Mouse (Mus musculus): Measurements from ENCODE around the gene Slc36a3.
A peak's percentile ranks its signal among the peaks of the same experiment; 100 is the strongest.

Gene Slc36a3

DNA sequence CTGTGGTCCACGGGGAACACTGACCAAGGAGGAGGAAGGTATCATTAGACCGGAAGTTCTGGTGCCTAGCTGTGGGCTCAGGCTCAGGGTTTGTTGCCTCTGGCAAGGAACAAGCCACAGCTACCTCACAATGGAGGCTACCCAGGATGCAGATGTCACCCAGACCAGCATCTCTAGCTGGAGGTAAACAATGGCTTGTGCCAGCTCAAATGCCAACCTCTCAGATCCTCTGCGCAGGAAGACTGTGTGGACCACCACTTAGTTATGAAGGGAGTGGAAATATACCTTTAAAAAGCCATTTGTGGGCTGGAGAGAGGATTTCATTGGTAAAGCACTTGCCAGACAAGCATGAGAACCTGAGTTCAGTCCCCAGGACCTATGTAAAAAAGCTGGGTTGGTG, at the start of gene Slc36a3:
TSS of gene Slc36a3 (minus strand) at position 101 of the 400 bp plus-strand sequence.
- no peak for DNase-seq

DNA sequence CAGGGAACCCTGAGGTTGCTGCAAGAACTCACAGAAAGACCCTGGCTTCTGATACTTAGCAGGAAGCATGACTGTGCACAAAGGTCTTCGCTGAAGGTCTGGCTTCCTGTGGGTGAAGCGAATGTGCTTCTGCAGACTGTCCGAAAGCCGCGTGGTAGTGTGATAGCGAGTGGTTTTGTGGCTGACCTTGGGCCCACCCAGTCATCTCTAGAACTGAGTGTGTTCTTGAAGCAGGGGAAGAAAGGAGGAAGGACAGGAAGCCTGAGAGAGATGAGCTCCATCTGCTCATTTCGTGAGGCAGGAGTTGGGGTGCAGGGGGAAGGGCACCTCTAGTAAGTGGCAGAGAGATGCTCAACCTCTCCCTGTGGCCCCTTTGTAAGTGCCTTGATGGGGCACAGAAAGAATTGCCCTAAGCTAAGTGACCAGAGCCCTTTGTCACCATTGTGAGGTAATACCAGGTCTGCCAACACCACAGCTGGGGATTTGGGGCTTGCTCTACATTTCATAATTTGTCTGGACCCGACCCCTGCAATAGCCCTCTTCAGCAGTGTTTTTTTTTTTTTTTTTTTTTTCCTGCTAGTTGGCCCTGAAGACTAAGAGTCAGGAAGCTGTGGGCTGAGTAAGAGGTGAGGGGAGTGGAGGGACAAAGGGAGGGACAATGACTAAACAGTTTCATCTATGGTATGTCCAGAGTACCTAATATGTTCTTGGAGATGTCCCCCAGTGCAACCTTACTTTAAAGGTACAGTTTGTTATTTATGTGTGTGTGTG, 46.4 kb upstream of the Slc36a3 start:
- no peak for DNase-seq

DNA sequence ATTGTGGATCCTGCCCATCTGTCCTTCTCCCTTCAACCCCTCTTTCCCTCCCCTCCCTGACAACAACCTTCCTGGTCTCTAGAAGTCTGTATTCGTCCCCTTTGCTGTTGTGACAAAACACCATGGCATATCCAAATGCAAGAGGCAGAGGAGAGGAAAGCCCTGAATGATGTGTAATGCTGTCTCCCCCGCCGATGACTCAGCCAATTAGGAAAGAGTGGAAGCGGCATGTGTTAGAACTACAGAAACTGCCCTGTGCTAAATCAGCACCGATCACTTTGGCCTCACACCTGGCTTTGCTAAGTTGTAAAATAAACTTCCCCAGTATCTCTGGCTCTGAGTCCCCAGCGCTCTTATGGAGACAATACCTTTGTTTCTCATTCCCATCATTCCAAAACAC, 45.6 kb upstream of the Slc36a3 start:
- DNase-seq = no peak

DNA sequence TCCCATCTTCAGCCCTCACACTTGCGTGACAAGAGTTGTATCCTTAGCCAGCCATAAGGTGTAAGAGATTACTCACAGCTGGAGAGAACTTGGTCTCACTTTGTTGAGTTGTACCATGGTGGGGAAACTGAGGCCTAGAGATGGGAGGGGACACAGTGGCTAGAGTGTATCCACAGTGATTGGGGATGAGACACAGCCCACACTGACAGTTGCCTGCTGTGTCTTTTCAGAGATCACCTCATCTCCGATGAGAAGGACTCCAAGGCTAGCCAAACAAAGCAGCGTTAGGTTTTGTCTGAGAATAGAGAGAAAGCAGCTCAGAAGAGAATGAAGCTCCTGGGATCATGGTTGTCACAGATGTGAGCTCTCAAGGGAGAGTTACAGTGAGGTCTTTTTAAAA, 38.7 kb upstream of the Slc36a3 start:
- peak; percentile 22 to 31 for DNase-seq

DNA sequence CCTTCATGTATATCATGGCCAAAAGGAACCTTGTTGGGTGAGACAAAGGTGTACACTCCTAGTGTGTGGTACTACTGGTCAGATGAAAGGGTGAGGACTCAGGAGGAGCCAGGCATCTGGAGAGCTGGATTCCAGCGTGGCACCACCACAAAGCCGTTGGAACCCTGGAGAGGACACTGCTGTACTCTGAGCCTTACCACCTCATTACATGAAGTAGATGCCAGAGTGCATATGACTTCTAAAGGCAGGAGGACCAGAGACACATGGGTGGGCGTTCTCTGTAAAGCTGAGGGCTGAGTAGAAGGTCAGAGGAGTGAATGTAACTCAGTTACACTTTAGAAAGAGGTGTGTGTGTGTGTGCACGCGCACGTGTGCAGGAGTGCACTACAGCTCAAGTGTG, 36.3 kb upstream of the Slc36a3 start:
- DNase-seq = no peak

DNA sequence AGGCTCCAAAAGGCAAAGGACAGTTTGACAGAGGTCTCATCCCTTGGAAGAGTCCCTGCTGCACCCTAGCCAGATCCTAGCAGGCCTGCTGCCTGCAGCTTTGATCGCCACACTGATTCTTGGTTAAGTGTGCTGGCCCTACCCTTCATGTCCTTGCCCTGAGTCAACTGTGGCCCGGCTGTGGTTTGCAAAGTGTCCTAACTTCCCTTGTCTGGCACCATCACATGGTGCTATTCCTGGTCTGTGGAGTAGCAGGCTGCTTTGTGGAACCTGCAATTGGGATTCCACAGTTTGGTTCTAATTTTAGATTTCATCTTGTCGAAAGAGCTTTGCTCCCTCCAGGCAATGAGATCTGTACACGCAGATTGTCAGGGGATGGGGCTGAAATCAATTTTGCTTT, 35.8 kb upstream of the Slc36a3 start:
- no peak for DNase-seq

DNA sequence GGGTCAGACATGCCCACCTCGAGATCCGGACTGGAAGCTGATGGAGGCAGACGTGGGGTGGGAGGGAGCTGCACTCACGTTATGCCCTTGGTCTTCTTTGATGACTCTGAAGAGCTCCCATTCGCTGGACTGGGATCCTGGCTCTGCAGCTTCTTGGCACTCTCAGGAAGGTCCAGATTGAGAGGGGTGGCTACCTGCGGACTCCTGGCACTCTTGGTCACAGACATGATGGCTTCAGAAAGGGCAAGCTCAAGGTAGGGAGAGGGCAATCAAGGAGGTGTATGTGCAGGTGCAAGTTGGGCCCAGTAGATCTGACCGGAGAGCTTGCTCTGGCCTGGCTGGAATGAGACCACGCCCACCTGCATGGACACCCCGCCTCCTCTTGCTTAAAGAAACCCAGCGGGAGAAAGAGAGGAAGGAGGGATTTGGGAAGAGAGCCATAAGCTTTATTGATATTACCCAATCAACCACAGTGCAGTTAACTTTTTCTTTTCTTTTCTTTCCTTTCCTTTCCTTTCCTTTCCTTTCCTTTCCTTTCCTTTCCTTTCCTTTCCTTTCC, 33.3 kb upstream of the Slc36a3 start, which contains the start of gene Slc36a2:
TSS of gene Slc36a2 (minus strand) at position 345 of the 559 bp plus-strand sequence.
- DNase-seq = peak; percentile 72 to 76

DNA sequence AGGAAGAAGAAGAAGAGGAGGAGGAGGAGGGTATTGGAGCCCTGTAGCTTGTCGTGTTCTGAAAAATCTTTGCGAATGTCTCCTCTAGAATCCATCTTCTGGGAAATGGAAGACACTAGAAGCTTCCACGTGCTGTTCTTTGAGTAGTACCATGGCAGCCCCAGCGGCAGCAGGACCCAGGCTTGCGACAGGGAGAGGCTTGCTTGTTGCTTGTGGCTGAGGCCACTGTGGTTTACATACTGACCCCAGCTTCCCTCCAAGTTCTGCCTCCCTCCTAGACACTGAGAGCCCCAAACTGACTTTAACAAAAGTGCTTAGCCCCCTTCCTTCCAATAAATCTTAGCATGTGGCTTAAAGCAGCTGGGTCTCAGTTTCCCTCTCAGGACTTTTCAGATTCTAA, 32.7 kb upstream of the Slc36a3 start:
- DNase-seq = no peak

DNA sequence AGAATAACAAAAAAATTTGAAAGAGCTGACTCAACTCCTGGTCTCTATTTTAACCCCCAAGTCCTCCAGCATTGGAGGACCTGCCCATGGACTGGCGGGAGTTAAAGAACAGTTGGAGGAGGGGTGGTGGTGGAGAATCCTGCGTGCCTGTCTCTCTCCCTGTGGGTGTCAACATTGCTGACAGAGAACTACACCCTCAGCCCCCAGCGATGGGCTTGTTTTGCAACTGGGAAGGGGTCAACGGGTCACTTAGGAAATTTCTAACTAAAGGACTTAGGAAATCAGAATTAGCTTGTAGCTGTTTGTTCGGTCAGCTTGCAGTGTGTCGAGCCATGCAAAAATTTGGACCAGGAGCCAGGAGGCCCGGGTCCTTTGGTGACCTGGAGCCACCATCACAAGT, 31.6 kb upstream of the Slc36a3 start:
- DNase-seq = peak; percentile 31 to 62

DNA sequence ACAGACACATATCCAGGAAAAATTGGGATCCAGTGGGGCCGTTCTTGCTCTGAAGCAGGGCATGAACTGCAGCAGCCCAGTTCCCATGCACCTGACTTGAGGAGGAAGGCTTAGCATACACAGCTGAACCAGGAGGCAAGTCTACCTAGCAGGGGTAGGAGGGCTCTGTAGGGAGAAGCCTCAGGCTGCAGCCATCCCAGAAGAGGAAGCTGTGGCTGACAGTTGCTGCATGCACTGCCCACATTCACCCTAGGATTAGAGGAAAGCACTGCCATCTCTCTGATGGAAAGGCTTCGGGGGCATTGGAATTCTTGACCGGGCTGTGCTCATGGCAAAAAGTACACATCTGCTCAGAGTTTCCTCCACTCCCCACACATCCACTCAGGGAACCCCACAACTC, 28.3 kb upstream of the Slc36a3 start:
- no peak for DNase-seq

DNA sequence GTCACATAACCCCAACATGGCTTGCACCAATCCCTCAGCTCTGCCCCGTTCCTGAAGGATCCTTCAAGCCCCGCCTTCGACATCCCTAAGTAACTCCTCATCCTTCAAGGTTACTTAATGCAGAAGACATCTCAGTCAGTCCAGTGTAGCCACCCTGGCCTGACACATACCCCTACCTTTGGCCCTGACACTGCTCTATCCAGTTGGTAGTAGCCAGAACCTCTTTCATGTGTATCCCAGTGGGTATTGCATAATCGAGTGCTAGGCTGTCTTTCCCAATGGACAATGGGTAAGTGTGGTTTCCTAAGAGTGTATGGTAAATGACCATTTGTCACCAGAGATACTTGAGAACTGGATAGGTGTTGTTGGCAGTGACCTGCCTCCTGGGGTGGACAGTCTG, 27.3 kb upstream of the Slc36a3 start:
- no peak for DNase-seq

DNA sequence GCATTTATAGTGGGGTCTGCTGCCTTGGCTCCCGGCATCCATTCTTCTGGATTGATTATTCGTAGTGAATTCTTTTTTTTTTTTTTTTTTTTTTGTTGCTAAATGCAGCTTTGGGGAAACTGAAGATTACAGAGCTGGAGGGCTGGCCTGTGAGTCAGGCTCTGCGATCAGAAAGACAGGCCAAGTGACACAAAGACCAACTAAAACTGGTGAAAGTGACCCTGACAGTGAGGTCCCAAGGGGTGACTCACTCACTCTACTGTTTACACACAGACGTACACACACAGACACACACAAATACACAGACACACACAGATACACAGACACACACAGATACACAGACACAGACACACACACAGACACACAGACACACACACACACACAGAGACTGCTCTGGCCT, 19.0 kb upstream of the Slc36a3 start:
- DNase-seq = no peak

DNA sequence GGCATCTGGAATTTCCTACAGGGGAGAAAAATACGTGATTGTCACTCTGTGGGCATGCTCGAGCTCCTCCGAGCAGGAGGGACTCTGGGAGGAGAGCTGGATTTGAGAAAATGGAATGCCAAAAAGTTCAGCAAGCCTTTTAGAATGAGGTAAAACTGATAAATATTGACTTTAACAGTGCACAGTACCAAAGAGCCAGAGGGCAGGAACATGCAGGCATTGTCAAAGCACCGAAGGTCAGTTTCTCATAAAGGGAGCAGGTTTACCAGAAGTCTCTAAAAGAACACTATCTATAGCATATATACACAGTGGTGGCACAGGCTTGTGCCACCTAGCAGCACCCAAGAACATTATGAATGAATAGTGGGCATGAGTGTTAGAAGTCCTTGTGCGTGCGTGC, 17.4 kb upstream of the Slc36a3 start:
- DNase-seq = no peak

DNA sequence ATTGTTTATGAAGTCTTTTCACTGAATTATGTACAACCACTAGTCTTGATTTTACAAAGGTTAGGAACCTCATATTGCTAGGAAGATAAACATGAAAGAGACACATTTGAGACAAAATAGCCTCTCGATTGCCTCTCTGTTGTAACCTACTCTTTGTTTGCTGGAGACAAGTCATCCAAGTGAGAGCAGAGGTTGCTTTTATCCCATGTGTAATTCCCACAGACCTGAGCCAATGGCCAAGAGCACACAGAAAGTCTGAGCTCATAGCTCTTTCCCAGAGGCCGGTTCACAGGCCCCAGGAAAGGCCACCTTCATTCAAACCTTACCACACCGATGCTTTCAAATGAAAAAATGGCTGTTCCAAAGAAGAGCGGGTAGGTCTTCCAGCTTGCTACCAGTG, 17.0 kb upstream of the Slc36a3 start:
- no peak for DNase-seq

DNA sequence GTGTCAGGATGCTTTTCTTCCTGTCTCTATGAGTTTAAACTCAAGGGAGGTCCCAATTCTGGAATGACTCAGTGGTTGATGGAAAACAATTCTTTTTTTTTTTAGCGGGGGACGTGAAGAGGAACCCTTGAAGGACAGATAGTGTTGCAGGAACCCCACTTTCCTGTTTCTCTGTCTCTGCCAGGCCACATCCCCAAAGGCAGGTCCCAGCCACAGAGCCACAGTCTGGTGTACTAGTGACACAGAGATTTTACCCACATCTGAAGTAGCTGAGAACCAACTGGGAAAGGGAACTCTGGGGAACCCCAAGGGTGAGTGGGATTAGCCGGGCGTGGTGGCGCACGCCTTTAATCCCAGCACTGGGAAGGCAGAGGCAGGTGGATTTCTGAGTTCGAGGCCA, 14.2 kb upstream of the Slc36a3 start:
- DNase-seq = no peak

DNA sequence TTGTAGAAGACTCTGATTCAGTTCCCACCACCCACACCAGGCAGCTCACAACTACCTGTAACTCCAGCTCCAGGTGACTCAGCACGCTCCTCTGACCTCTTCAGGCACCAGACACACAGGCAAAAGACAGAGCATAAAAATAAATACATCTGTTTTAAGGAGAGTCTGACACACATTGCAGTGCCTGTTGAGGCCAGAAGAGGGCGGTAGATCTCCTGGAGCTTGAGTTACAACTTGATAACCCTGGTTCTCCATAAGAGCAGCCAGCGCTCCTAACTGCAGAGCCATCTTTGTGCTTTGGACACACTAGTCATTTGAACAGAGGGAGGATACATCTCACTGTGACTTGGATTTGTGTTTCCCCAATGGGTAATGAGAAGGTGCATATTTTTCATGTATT, 13.2 kb upstream of the Slc36a3 start:
- DNase-seq = peak; percentile 34 to 52

DNA sequence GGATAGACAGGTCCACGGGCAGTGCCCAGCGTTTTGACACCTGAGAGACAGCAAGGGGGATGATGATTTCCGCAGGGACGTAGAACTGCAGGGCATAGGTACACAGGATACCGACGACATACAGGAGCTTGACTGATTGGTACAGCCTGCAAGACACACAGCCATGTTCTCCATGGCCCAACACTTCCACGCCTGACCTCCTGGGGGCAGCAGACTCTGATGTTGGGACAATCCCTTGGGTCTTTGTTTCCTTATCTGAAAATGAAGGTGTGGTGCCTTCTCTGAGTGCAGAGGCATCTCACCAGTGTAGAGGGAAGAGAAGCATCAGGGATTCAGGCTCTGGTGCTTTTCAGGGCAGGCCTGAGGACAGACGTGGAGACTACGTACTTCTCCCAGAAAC, 11.2 kb upstream of the Slc36a3 start:
- DNase-seq = peak; percentile 21 to 47

DNA sequence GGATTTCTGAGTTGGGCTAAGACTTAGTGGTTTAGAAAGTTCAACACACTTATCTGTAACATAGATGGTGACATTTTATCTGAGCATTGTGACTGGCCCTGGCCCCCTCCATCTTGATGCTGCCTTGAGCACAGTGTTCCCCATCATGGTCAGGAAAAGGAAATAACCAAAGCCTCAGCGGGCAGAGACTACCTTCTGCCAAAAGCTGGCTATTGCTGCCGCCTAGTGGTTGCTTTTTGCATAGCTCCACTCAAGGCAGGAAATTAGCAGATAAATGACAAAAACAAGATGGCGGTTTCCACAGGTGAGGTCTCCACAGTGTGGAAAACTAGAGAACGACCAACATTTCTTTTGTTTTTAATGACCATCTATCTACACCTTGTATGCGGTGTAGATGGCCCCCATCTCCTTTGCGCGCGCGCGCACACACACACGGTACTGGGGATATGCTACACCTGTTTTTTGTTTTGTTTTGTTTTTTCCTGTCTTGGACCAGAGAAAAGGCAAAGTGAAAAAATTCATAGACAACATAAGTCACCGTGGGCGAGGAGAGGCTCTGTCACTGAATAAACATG, 7.4 kb upstream of the Slc36a3 start:
- DNase-seq = peak; percentile 80

DNA sequence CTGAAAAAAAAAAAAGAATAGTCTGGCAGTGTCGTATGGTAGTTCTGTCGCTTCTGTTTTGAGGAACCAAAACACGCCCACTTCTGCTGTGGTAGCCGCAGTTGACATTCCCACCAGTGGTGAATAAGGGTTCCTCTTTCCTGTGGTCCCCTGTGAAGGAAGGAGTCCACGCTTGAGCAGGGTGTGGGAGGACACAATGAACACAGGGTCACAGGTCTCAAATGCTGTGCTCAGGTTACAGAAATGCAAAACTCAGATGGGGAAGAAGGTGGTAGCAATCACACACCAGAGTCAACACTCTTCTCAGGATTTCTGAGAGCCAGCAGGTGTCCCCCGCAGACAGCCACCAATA, 3.5 kb upstream of the Slc36a3 start:
- peak; percentile 59 to 65 for DNase-seq

DNA sequence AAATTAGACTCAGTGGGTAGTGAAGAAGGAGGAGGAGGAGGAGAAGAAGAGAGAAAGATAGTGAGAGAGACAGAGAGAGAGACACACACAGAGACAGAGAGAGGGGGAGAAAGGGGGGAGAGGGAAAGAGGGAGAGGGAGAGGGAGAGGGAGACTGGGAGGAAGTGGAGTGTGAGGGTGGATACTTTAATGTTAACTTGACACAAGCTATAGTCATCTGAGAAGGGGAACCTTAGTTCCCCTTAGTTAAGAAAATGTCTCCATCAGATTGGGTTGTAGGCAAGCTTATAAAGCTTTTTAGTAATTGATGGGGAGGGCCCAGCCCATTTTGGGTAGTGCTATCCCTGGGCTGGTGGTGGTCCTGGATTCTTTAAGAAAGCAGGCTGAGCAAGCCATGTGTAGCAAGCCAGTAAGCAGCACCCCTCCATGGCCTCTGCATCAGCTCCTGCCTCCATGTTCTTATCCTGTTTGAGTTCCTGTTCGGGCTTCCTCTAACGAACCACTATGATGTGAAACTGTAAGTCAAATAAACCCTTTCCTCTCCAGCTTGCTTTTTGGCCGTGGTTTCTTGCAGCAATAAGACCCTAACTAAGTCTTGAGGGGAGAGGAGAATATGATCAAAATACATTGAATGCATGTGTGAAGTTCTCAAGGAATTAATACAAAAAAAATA, 3.0 kb upstream of the Slc36a3 start:
- no peak for DNase-seq

DNA sequence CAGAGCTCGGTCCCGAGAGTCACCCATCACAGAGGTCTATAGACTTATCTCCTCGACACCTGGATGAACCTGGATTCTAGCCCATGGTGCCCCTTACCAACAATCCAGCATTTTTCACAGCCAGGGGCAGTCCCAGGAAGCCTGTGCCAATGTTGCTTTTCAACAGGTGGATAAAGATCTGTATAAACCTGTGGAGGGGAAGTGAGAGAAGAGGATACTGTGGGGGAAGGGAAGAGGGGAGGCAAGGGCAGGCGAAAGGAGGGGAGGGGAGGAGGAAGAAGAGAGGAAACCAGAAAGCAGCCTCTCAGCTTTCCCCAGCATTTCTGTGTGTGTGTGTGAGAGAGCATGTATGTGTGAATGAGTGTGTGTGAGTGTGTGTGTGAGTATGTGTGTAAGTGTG, 3.0 kb downstream of the Slc36a3 start:
- DNase-seq = no peak

DNA sequence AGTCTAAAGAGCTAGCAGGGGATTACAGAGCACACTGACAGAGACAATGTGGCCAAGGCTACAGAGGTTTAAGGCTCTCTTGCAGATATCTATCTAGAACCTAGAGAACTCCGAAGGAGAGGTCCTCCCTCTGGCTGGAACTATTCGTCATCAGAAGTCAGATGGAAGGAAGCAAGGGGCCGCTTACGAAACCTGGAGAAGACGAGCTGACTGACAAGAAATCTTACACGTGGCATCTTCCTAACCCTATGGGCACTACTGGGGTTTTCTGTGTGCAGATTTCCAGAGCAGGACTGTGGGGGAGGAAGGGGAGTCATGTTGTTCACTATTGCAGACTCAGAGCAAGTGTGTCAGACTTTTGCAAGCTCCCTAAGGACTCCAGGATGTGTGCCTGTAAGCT, 4.1 kb downstream of the Slc36a3 start:
- peak in 1 of 2 experiments; percentile 12 for DNase-seq

DNA sequence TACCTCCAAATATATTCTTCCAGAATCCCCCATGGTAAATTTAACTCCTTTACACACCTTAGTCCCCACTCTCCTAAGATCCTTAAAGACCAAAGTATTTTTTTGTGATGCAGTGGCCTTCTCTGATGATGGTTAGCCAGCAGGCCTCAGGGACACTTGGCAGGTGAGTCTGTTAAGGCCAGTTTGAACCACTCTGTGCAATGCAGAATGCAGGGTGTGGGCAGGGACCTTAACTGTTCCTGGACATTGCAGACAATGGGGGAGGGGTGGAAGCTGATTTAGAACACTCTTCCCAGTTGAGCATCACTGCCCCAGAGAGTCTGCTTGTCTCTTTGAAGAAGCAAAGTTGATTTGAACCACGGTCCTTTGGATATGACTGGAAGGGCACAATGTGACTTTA, 4.7 kb downstream of the Slc36a3 start:
- DNase-seq = no peak

DNA sequence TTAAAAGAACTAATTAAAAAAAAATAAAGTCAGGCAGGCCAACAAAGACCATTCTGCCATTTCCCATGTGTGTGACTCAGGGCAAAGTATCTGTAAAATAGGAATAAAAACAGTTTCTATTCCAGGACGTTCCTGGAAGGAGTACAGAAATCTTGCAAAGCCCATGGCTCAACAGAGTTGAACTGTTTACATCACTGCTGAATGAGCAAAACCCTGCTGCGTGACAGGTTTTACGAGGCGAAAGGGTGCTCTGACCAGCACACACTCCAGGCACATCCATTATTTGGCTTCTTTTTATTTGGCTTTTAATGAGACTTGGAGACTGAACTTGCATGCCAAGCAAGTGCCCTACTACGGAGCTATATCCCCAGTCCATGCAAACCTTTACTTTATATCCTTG, 7.5 kb downstream of the Slc36a3 start:
- DNase-seq = no peak
